Mouse (Mus musculus): Measurements from ENCODE around the gene Mesd. TPM values are rescaled to one million over a fixed set of nuclear protein-coding genes. Genes with fewer than 3 reads are reported as not detected.

The Mesd gene
- polyA plus RNA-seq, 1 experiment from 2014 or later = 73.4 TPM

DNA sequence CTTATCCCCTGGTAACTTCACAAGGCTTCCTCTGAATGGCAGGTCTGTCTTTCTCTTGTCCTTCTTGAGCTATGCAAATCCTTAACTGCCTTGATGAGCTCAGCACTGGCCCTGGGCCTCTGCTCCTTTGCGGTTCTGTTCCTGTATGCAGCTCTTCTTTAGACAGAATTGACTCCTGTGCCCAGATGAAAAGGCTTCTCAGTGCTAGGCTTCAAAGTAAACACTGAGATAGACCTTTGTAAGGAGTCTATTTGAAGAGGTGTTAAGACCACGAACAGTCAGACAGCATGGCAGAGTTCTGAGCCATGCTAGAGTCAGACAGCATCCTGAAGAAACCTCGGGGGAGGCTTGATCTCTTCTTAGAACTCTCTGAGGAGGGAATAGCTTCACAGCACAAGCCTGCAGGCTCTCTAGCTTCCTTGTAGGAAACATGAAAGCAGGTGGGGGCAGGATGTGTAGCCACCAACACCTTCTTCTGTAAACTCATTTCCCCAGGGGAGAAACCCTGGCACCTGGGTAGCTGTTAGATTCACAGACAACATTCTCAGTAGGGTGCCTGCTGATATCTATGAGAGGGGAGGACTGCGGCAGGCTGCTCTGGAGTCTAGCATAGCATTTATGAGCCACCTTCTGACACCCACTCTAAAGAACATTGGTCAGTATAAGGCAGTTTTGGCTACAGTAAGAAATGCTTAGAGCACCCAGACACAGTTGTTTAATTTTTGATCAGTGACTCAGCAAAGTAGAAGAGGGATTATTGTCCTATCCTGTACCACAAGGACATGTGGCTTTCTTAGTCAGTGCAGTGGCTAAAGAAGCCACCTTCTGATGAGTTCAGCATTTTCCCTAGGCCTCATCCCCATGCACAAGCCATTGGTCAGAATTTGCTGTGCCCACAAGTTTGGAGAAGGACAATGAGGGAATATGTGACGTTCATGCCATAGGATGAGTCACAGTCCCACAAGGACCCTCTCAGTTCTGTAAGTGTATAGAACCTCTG lies 31.6 kb upstream of the Mesd start:
- H3K9me3 ChIP-seq (replicated peaks; ENCODE audit: control insufficient read depth, low read length) = no peaks in the 10 kb centered on the region
- 39% methylated on average over 5 of the region's 5 CpGs for WGBS (ENCODE audit: insufficient replicate concordance)
- no peaks in the 10 kb centered on the region for H3K36me3 ChIP-seq (ENCODE audit: control insufficient read depth, insufficient read depth, low read length)
- no peak for ATAC-seq (replicated peaks; ENCODE audit: insufficient number of reproducible peaks, low FRiP score, low TSS enrichment)
- H3K4me3 ChIP-seq (ENCODE audit: low read depth, low read length) = no peak overlapping the region
- peaks cover 5% of the 10 kb centered on the region; the same call in 1 of the 2 replicates for H3K4me1 ChIP-seq (ENCODE audit: control insufficient read depth, insufficient read depth, low read length)
- H3K27me3 ChIP-seq (ENCODE audit: control insufficient read depth, insufficient read depth, low read length) = no peaks in the 10 kb centered on the region
- H3K4me2 ChIP-seq = no peak overlapping the region
- H3K27ac ChIP-seq (ENCODE audit: low read depth, low read length) = no peak overlapping the region
- H3K9ac ChIP-seq (ENCODE audit: low read depth, low read length) = no peak overlapping the region

GRCm38 (mm10) chr7:83855203-83855602 lies 29.1 kb upstream of the Mesd start:
- H3K27me3 ChIP-seq (ENCODE audit: control insufficient read depth, insufficient read depth, low read length) = no peaks in the 10 kb centered on the region
- no peak overlapping the region for H3K27ac ChIP-seq (ENCODE audit: low read depth, low read length)
- no peak overlapping the region for H3K4me3 ChIP-seq (ENCODE audit: low read depth, low read length)
- WGBS (ENCODE audit: insufficient replicate concordance) = 86% methylated on average over 1 of the region's 1 CpGs
- ATAC-seq (replicated peaks; ENCODE audit: insufficient number of reproducible peaks, low FRiP score, low TSS enrichment) = no peak
- H3K4me1 ChIP-seq (ENCODE audit: control insufficient read depth, insufficient read depth, low read length) = peaks cover 5% of the 10 kb centered on the region; the same call in 1 of the 2 replicates
- no peak overlapping the region for H3K4me2 ChIP-seq
- no peaks in the 10 kb centered on the region for H3K9me3 ChIP-seq (replicated peaks; ENCODE audit: control insufficient read depth, low read length)
- no peak overlapping the region for H3K9ac ChIP-seq (ENCODE audit: low read depth, low read length)
- H3K36me3 ChIP-seq (ENCODE audit: control insufficient read depth, insufficient read depth, low read length) = no peaks in the 10 kb centered on the region

GRCm38 (mm10) chr7:83856353-83857207 lies 27.7 kb upstream of the Mesd start:
- whole genome bisulfite sequencing (ENCODE audit: insufficient replicate concordance) = 61% methylated on average over 9 of the region's 9 CpGs
- H3K4me2 ChIP-seq = no peak overlapping the region
- no peaks in the 10 kb centered on the region for H3K27me3 ChIP-seq (ENCODE audit: control insufficient read depth, insufficient read depth, low read length)
- H3K4me1 ChIP-seq (ENCODE audit: control insufficient read depth, insufficient read depth, low read length) = peaks cover 5% of the 10 kb centered on the region; the same call in 1 of the 2 replicates
- no peak overlapping the region for H3K4me3 ChIP-seq (ENCODE audit: low read depth, low read length)
- H3K9me3 ChIP-seq (replicated peaks; ENCODE audit: control insufficient read depth, low read length) = no peaks in the 10 kb centered on the region
- H3K36me3 ChIP-seq (ENCODE audit: control insufficient read depth, insufficient read depth, low read length) = no peaks in the 10 kb centered on the region
- no peak overlapping the region for H3K9ac ChIP-seq (ENCODE audit: low read depth, low read length)
- H3K27ac ChIP-seq (ENCODE audit: low read depth, low read length) = no peak overlapping the region
- ATAC-seq (replicated peaks; ENCODE audit: insufficient number of reproducible peaks, low FRiP score, low TSS enrichment) = no peak

GRCm38 (mm10) chr7:83857208-83857488 lies 27.1 kb upstream of the Mesd start:
- Histone ChIP-seq H3K9ac (ENCODE audit: low read depth, low read length) (no peak overlapping the region), H3K9me3 (replicated peaks; ENCODE audit: control insufficient read depth, low read length) (no peaks in the 10 kb centered on the region), H3K27me3 (ENCODE audit: control insufficient read depth, insufficient read depth, low read length) (no peaks in the 10 kb centered on the region), H3K27ac (ENCODE audit: low read depth, low read length) (no peak overlapping the region), H3K36me3 (ENCODE audit: control insufficient read depth, insufficient read depth, low read length) (no peaks in the 10 kb centered on the region), H3K4me1 (ENCODE audit: control insufficient read depth, insufficient read depth, low read length) (peaks cover 3% of the 10 kb centered on the region; the same call in 1 of the 2 replicates), H3K4me3 (ENCODE audit: low read depth, low read length) (no peak overlapping the region), H3K4me2 (no peak overlapping the region)
- WGBS (ENCODE audit: insufficient replicate concordance) = 58% methylated on average over 2 of the region's 2 CpGs
- ATAC-seq (replicated peaks; ENCODE audit: insufficient number of reproducible peaks, low FRiP score, low TSS enrichment) = no peak

DNA sequence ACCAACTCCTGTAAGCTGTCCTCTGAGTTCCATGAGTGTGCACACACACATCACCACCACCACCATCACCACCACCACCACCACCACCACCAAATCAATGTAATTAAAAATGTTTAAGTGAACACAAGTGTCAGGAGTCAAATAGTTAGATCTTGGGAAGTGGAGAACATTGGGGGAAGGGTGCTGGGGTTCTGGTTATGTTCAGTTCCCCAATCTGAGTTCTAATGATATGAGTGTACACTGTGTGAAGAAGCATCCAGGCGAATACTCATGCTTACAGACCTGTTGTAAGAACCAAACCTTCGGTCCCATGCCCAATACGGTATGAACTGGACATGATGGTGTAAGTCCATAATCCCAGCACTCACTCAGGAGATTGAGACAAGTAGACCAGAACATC lies 26.3 kb upstream of the Mesd start:
- no peaks in the 10 kb centered on the region for H3K27me3 ChIP-seq (ENCODE audit: control insufficient read depth, insufficient read depth, low read length)
- no peak overlapping the region for H3K4me3 ChIP-seq (ENCODE audit: low read depth, low read length)
- H3K27ac ChIP-seq (ENCODE audit: low read depth, low read length) = no peak overlapping the region
- H3K4me2 ChIP-seq = no peak overlapping the region
- H3K9me3 ChIP-seq (replicated peaks; ENCODE audit: control insufficient read depth, low read length) = no peaks in the 10 kb centered on the region
- no peaks in the 10 kb centered on the region for H3K36me3 ChIP-seq (ENCODE audit: control insufficient read depth, insufficient read depth, low read length)
- 88% methylated on average over 3 of the region's 3 CpGs for WGBS (ENCODE audit: insufficient replicate concordance)
- no peaks in the 10 kb centered on the region for H3K4me1 ChIP-seq (ENCODE audit: control insufficient read depth, insufficient read depth, low read length)
- no peak for ATAC-seq (replicated peaks; ENCODE audit: insufficient number of reproducible peaks, low FRiP score, low TSS enrichment)
- no peak overlapping the region for H3K9ac ChIP-seq (ENCODE audit: low read depth, low read length)

DNA sequence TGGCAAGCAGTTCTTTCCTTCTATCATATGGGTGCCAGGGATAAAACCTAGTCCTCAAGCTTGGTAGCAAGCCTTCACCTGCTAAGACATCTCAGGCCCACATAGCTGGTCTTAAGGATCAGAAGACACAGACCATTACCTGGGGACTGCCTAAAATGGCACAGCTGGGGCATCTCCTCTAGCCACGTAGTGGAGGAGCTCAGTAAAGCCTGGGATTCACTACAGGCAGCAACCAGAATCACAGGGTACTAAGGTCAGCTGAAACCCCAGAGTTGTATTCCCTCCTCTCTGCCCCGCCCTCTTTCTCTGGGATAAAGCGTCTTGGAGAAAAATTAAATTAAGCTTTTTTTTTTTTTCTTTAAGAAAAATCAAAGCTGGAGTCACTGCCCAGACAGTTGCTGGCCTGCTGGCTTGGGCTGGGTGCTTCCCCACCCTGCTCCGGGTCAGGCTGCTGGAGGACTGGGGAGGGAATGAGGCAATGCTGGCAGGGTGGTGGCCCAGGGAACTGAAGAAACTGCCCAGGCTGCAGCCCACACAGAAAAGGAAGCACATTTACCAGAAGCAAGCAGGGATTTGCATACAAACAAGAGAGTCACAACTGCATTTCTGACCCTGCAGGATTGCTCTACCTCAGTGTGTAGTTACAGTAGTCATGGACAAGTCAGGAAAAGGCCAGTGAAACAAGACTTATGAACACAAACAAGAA lies 24.7 kb upstream of the Mesd start:
- no peaks in the 10 kb centered on the region for H3K27me3 ChIP-seq (ENCODE audit: control insufficient read depth, insufficient read depth, low read length)
- no peak overlapping the region for H3K4me3 ChIP-seq (ENCODE audit: low read depth, low read length)
- no peak overlapping the region for H3K4me2 ChIP-seq
- 63% methylated on average over 4 of the region's 4 CpGs for WGBS (ENCODE audit: insufficient replicate concordance)
- no peaks in the 10 kb centered on the region for H3K36me3 ChIP-seq (ENCODE audit: control insufficient read depth, insufficient read depth, low read length)
- no peak overlapping the region for H3K9ac ChIP-seq (ENCODE audit: low read depth, low read length)
- no peaks in the 10 kb centered on the region for H3K9me3 ChIP-seq (replicated peaks; ENCODE audit: control insufficient read depth, low read length)
- H3K27ac ChIP-seq (ENCODE audit: low read depth, low read length) = no peak overlapping the region
- no peak for ATAC-seq (replicated peaks; ENCODE audit: insufficient number of reproducible peaks, low FRiP score, low TSS enrichment)
- H3K4me1 ChIP-seq (ENCODE audit: control insufficient read depth, insufficient read depth, low read length) = no peaks in the 10 kb centered on the region

DNA sequence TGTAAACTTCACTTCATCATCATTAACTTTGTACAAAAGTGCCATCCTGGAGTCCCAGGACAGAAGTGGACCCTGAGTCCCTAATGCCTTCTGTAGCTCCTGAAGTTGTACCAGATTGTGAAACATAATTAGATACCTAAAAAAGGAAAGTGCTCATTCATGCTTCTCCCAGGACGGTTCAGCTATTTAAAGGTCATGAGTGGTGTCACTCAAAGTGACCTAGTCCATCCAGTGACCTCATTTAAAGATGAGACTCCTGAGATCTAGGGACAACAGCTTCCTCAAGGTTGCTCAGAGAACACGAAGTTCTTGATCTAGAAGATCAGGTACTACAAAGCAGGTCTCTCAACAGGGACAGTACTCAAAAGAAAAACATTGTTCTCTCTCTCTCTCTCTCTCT lies 20.7 kb upstream of the Mesd start:
- 22% methylated on average over 2 of the region's 2 CpGs for WGBS (ENCODE audit: insufficient replicate concordance)
- Histone ChIP-seq H3K27me3 (ENCODE audit: control insufficient read depth, insufficient read depth, low read length) (no peaks in the 10 kb centered on the region), H3K9me3 (replicated peaks; ENCODE audit: control insufficient read depth, low read length) (no peaks in the 10 kb centered on the region), H3K36me3 (ENCODE audit: control insufficient read depth, insufficient read depth, low read length) (no peaks in the 10 kb centered on the region), H3K4me1 (ENCODE audit: control insufficient read depth, insufficient read depth, low read length) (no peaks in the 10 kb centered on the region), H3K4me3 (ENCODE audit: low read depth, low read length) (no peak overlapping the region), H3K4me2 (no peak overlapping the region), H3K9ac (ENCODE audit: low read depth, low read length) (no peak overlapping the region), H3K27ac (ENCODE audit: low read depth, low read length) (no peak overlapping the region)
- ATAC-seq (replicated peaks; ENCODE audit: insufficient number of reproducible peaks, low FRiP score, low TSS enrichment) = no peak

DNA sequence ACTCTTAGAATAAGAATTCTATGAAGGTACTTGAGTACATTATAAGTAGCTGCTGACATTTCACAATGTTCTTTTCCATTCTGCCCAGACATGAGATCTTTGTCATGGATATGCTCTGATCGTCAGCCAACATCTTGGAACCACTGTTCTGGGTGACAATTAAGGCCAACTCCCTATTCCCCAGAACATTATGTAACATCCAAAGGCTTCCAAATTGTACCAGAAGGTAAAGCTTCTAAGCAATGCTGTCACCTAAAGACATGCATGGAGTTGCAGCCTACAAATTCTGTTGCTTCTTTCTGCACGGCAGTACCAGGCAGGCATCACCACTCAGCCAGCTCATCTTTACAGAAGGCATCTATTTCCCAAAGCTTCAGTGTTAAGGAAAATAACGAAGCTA lies 16.1 kb upstream of the Mesd start:
- WGBS (ENCODE audit: insufficient replicate concordance) = 72% methylated on average over 3 of the region's 3 CpGs
- no peaks in the 10 kb centered on the region for H3K4me1 ChIP-seq (ENCODE audit: control insufficient read depth, insufficient read depth, low read length)
- no peak overlapping the region for H3K27ac ChIP-seq (ENCODE audit: low read depth, low read length)
- no peaks in the 10 kb centered on the region for H3K9me3 ChIP-seq (replicated peaks; ENCODE audit: control insufficient read depth, low read length)
- no peaks in the 10 kb centered on the region for H3K36me3 ChIP-seq (ENCODE audit: control insufficient read depth, insufficient read depth, low read length)
- H3K27me3 ChIP-seq (ENCODE audit: control insufficient read depth, insufficient read depth, low read length) = no peaks in the 10 kb centered on the region
- no peak overlapping the region for H3K4me3 ChIP-seq (ENCODE audit: low read depth, low read length)
- no peak overlapping the region for H3K4me2 ChIP-seq
- ATAC-seq (replicated peaks; ENCODE audit: insufficient number of reproducible peaks, low FRiP score, low TSS enrichment) = no peak
- no peak overlapping the region for H3K9ac ChIP-seq (ENCODE audit: low read depth, low read length)

Data from heart, embryonic 11.5 days (tissue).